Mouse (Mus musculus): Measurements from ENCODE around the gene Cry1. TPM values are rescaled to one million over a fixed set of nuclear protein-coding genes. Genes with fewer than 3 reads are reported as not detected.
A peak's percentile ranks its signal among the peaks of the same experiment; 100 is the strongest.

The Cry1 gene
- total and polyA plus RNA-seq, 2 experiments from 2014 or later = 16.3 to 28.6 TPM

- no peaks in the 10 kb centered on the region for H3K9me3 ChIP-seq (ENCODE audit: low read length)
- no peaks in the 10 kb centered on the region for H3K27me3 ChIP-seq (ENCODE audit: insufficient read depth, low read length)
- peak overlapping the region; percentile 83 for H3K9ac ChIP-seq (replicated peaks; ENCODE audit: low read length)
- ATAC-seq (no peak), DNase-seq (ENCODE audit: low spot score) (no peak)
- no peak overlapping the region for H3K4me3 ChIP-seq (ENCODE audit: low read length)
- peaks cover 9% of the 10 kb centered on the region; the same call in 1 of the 2 replicates for H3K4me1 ChIP-seq (ENCODE audit: insufficient read depth, low read length)
- no peaks in the 10 kb centered on the region for H3K36me3 ChIP-seq (ENCODE audit: insufficient read depth, low read length)
- no peak overlapping the region for H3K4me2 ChIP-seq (ENCODE audit: low read depth, low read length)
- no peak overlapping the region for H3K27ac ChIP-seq
- WGBS = 91% methylated on average over 2 of the region's 2 CpGs
- no peak for TF ChIP-seq CTCF (IDR thresholded peaks at IDR 0.05; ENCODE audit: low read depth)
Measured at GRCm38 (mm10) chr10:85186499-85186794, 1.6 kb upstream of the Cry1 start.

GRCm38 (mm10) chr10:85185639-85186498 lies 1.0 kb upstream of the Cry1 start:
- DNase-seq (ENCODE audit: low spot score) = peak; percentile 34
- Histone ChIP-seq H3K36me3 (ENCODE audit: insufficient read depth, low read length) (no peaks in the 10 kb centered on the region), H3K4me1 (ENCODE audit: insufficient read depth, low read length) (peaks cover 9% of the 10 kb centered on the region; the same call in 1 of the 2 replicates), H3K4me3 (ENCODE audit: low read length) (peak overlapping the region; percentile 88), H3K27me3 (ENCODE audit: insufficient read depth, low read length) (no peaks in the 10 kb centered on the region), H3K27ac (peak overlapping the region; percentile 86), H3K9me3 (ENCODE audit: low read length) (no peaks in the 10 kb centered on the region), H3K4me2 (ENCODE audit: low read depth, low read length) (peak overlapping the region; percentile 91), H3K9ac (replicated peaks; ENCODE audit: low read length) (peak overlapping the region; percentile 83)
- 26% methylated on average over 14 of the region's 14 CpGs for WGBS
- peak; percentile 46 for TF ChIP-seq CTCF (IDR thresholded peaks at IDR 0.05; ENCODE audit: low read depth)
- no peak for ATAC-seq

- Histone ChIP-seq H3K4me3 (ENCODE audit: low read length) (peak overlapping the region; percentile 88), H3K9ac (replicated peaks; ENCODE audit: low read length) (peak overlapping the region; percentile 83)
Measured at GRCm38 (mm10) chr10:85184201-85184963, 482 bp downstream of the Cry1 start.

GRCm38 (mm10) chr10:85183619-85184018 lies 1.2 kb downstream of the Cry1 start:
- Histone ChIP-seq H3K4me2 (ENCODE audit: low read depth, low read length) (peak overlapping the region; percentile 91), H3K4me1 (ENCODE audit: insufficient read depth, low read length) (peaks cover 9% of the 10 kb centered on the region; the same call in 1 of the 2 replicates), H3K4me3 (ENCODE audit: low read length) (peak overlapping the region; percentile 88), H3K27ac (peak overlapping the region; percentile 49; the same call in 1 of the 2 replicates), H3K36me3 (ENCODE audit: insufficient read depth, low read length) (no peaks in the 10 kb centered on the region), H3K9ac (replicated peaks; ENCODE audit: low read length) (peak overlapping the region; percentile 51), H3K9me3 (ENCODE audit: low read length) (no peaks in the 10 kb centered on the region), H3K27me3 (ENCODE audit: insufficient read depth, low read length) (no peaks in the 10 kb centered on the region)
- WGBS = 0% methylated on average over 11 of the region's 11 CpGs
- DNase-seq (ENCODE audit: low spot score) (peak; percentile 89), ATAC-seq (no peak)
- TF ChIP-seq CTCF (IDR thresholded peaks at IDR 0.05; ENCODE audit: low read depth) = peak; percentile 81

More at GRCm38 (mm10) chr10:85184201-85184963, 482 bp downstream of the Cry1 start:
- Histone ChIP-seq H3K27me3 (ENCODE audit: insufficient read depth, low read length) (no peaks in the 10 kb centered on the region), H3K4me2 (ENCODE audit: low read depth, low read length) (peak overlapping the region; percentile 91), H3K27ac (peak overlapping the region; percentile 86), H3K4me1 (ENCODE audit: insufficient read depth, low read length) (peaks cover 9% of the 10 kb centered on the region; the same call in 1 of the 2 replicates), H3K36me3 (ENCODE audit: insufficient read depth, low read length) (no peaks in the 10 kb centered on the region), H3K9me3 (ENCODE audit: low read length) (no peaks in the 10 kb centered on the region)
- WGBS = under 1% methylated on average over 86 of the region's 95 CpGs
- TF ChIP-seq CTCF (IDR thresholded peaks at IDR 0.05; ENCODE audit: low read depth) = no peak
- DNase-seq (ENCODE audit: low spot score) (peak; percentile 60), ATAC-seq (peak; percentile 22)

- peaks cover 9% of the 10 kb centered on the region; the same call in 1 of the 2 replicates for H3K4me1 ChIP-seq (ENCODE audit: insufficient read depth, low read length)
- no peak overlapping the region for H3K27ac ChIP-seq
- no peaks in the 10 kb centered on the region for H3K27me3 ChIP-seq (ENCODE audit: insufficient read depth, low read length)
- H3K9ac ChIP-seq (replicated peaks; ENCODE audit: low read length) = peak overlapping the region; percentile 51; the same call in 1 of the 2 replicates
- peak overlapping the region; percentile 88 for H3K4me3 ChIP-seq (ENCODE audit: low read length)
- no peak for ATAC-seq
- H3K9me3 ChIP-seq (ENCODE audit: low read length) = no peaks in the 10 kb centered on the region
- 71% methylated on average over 10 of the region's 10 CpGs for WGBS
- H3K36me3 ChIP-seq (ENCODE audit: insufficient read depth, low read length) = no peaks in the 10 kb centered on the region
- TF ChIP-seq CTCF (IDR thresholded peaks at IDR 0.05; ENCODE audit: low read depth) = no peak
- no peak for DNase-seq (ENCODE audit: low spot score)
- peak overlapping the region; percentile 91 for H3K4me2 ChIP-seq (ENCODE audit: low read depth, low read length)
Measured at GRCm38 (mm10) chr10:85182766-85183165, 2.1 kb downstream of the Cry1 start.

- Histone ChIP-seq H3K27ac (no peak overlapping the region), H3K4me1 (ENCODE audit: insufficient read depth, low read length) (no peaks in the 10 kb centered on the region), H3K4me3 (ENCODE audit: low read length) (no peak overlapping the region), H3K27me3 (ENCODE audit: insufficient read depth, low read length) (no peaks in the 10 kb centered on the region), H3K4me2 (ENCODE audit: low read depth, low read length) (no peak overlapping the region), H3K9me3 (ENCODE audit: low read length) (no peaks in the 10 kb centered on the region), H3K36me3 (ENCODE audit: insufficient read depth, low read length) (no peaks in the 10 kb centered on the region), H3K9ac (replicated peaks; ENCODE audit: low read length) (no peak overlapping the region)
- WGBS = 79% methylated on average over 2 of the region's 2 CpGs
- TF ChIP-seq CTCF (IDR thresholded peaks at IDR 0.05; ENCODE audit: low read depth) = no peak
- ATAC-seq (no peak), DNase-seq (ENCODE audit: low spot score) (no peak)
Measured at GRCm38 (mm10) chr10:85176640-85177039, 8.2 kb downstream of the Cry1 start.

Measured in hindbrain, postnatal 0 days (tissue).